Mouse (Mus musculus) G1E (cell line): Measurements from ENCODE around the gene Fbxl18. TPM values are rescaled to one million over a fixed set of nuclear protein-coding genes. Genes with fewer than 3 reads are reported as not detected.

Source experiments
- ATAC-seq: 2 replicates; pipeline ENCODE4 v1.8.0; 2016; ENCODE audit warnings: mild to moderate bottlenecking; ENCODE audit not compliant: insufficient number of reproducible peaks, poor library complexity, low FRiP score, severe bottlenecking; ENCODE audit errors: extremely low read depth
- DNase-seq: peaks from one replicate; pipeline ENCODE4 v3.0.0; 2012; ENCODE audit warnings: low spot score
- H3K27me3 ChIP-seq: 2 replicates; pipeline ENCODE4 v1.6.1; 2012; ENCODE audit warnings: mild to moderate bottlenecking, low read length, inconsistent platforms; ENCODE audit not compliant: insufficient read depth
- H3K36me3 ChIP-seq: replicated peaks from 2 replicates; pipeline ENCODE3; 2012; ENCODE audit warnings: mild to moderate bottlenecking, inconsistent platforms
- H3K4me1 ChIP-seq: 2 replicates; pipeline ENCODE4 v1.6.1; 2012; ENCODE audit warnings: low read depth, low read length, inconsistent platforms, mixed read lengths; ENCODE audit not compliant: insufficient read depth
- H3K4me3 ChIP-seq: 2 replicates; pipeline ENCODE4 v1.5.1; 2012; ENCODE audit warnings: low read depth, mild to moderate bottlenecking, inconsistent platforms, low read length, moderate library complexity, mixed read lengths
- H3K9me3 ChIP-seq: replicated peaks from 2 replicates; pipeline ENCODE4 v1.6.1; 2012; ENCODE audit warnings: inconsistent platforms
- CTCF ChIP-seq: IDR thresholded peaks from 2 replicates; pipeline ENCODE4 v1.5.1; 2012; ENCODE audit warnings: low read depth, low read length, inconsistent platforms, mixed read lengths
- GATA1 ChIP-seq: IDR thresholded peaks from 2 replicates; pipeline ENCODE4 v1.6.1; 2012; ENCODE audit warnings: borderline replicate concordance, low read length, inconsistent platforms, mixed read lengths
- GATA2 ChIP-seq: IDR thresholded peaks from 2 replicates; pipeline ENCODE4 v1.6.1; 2012; ENCODE audit warnings: low read depth, low read length, inconsistent platforms, borderline replicate concordance
- POLR2AphosphoS5 ChIP-seq: IDR thresholded peaks from 2 replicates; pipeline ENCODE4 v1.6.1; 2012; ENCODE audit warnings: low read depth, low read length, inconsistent platforms; ENCODE audit not compliant: insufficient replicate concordance
- TAL1 ChIP-seq: conservative IDR thresholded peaks from 2 replicates; pipeline ENCODE4 v1.6.1; 2012; ENCODE audit warnings: low read depth, low read length, inconsistent platforms, mixed read lengths
- polyA plus RNA-seq: library from polyadenylated mRNA; stranded (reverse); fragments of >175 nt; gene quantifications from 2 replicates; pipeline ENCODE4 v1.2.3, GENCODE M21; 2012
- total RNA-seq, 2 experiments: library from RNA; stranded (forward) in 1 of 2; stranded (reverse) in 1 of 2; fragments of 200-1000 nt in 1 of 2; fragments of >200 nt in 1 of 2; fragmentation: Nextera tagmentation in 1 of 2; gene quantifications; 2 replicates each; pipeline ENCODE4 v1.2.3; 2014 to 2017

Fbxl18 gene
- total and polyA plus RNA-seq, 3 experiments = 5.5 to 21.3 (median 10.8) TPM

GRCm38 (mm10) chr5:142901355-142901802, 6.2 kb upstream of the Fbxl18 start:
- ATAC-seq = no peak
- TF ChIP-seq TAL1 (no peak), GATA2 (no peak), POLR2AphosphoS5 (peak; percentile 91; the same call in 1 of the 2 replicates)
- H3K9me3 ChIP-seq = no peaks in the 10 kb centered on the region
- H3K4me3 ChIP-seq = no peak overlapping the region
- DNase-seq = no peak
- no peaks in the 10 kb centered on the region for H3K27me3 ChIP-seq
- H3K4me1 ChIP-seq = peaks cover 55% of the 10 kb centered on the region
- peaks cover 78% of the 10 kb centered on the region for H3K36me3 ChIP-seq

- H3K4me3 ChIP-seq = no peak overlapping the region
- H3K36me3 ChIP-seq = peaks cover 75% of the 10 kb centered on the region
- H3K27me3 ChIP-seq = no peaks in the 10 kb centered on the region
- DNase-seq (no peak), ATAC-seq (no peak)
- H3K4me1 ChIP-seq = peaks cover 62% of the 10 kb centered on the region
- H3K9me3 ChIP-seq = no peaks in the 10 kb centered on the region
- TF ChIP-seq GATA1 = no peak
- TF ChIP-seq GATA2 = no peak
- TF ChIP-seq POLR2AphosphoS5 = peak; percentile 57; the same call in 1 of the 2 replicates
Measured at GRCm38 (mm10) chr5:142900651-142901050, 5.4 kb upstream of the Fbxl18 start.

GRCm38 (mm10) chr5:142899932-142900533, 4.8 kb upstream of the Fbxl18 start:
- H3K4me3 ChIP-seq = no peak overlapping the region
- DNase-seq (no peak), ATAC-seq (no peak)
- H3K36me3 ChIP-seq = peaks cover 69% of the 10 kb centered on the region
- no peaks in the 10 kb centered on the region for H3K27me3 ChIP-seq
- no peaks in the 10 kb centered on the region for H3K9me3 ChIP-seq
- no peak for TF ChIP-seq CTCF
- TF ChIP-seq GATA1 = no peak
- TF ChIP-seq GATA2 = no peak
- no peak for TF ChIP-seq TAL1
- TF ChIP-seq POLR2AphosphoS5 = peak; percentile 37; the same call in 1 of the 2 replicates
- H3K4me1 ChIP-seq = peaks cover 66% of the 10 kb centered on the region

GRCm38 (mm10) chr5:142899057-142899601, 3.9 kb upstream of the Fbxl18 start:
- Histone ChIP-seq H3K36me3 (peaks cover 60% of the 10 kb centered on the region), H3K4me1 (peaks cover 66% of the 10 kb centered on the region), H3K4me3 (no peak overlapping the region), H3K27me3 (no peaks in the 10 kb centered on the region), H3K9me3 (no peaks in the 10 kb centered on the region)
- no peak for ATAC-seq
- DNase-seq = no peak
- TF ChIP-seq POLR2AphosphoS5 (peak; percentile 89; the same call in 1 of the 2 replicates), TAL1 (no peak)

GRCm38 (mm10) chr5:142898316-142898715, 3.1 kb upstream of the Fbxl18 start:
- no peak for ATAC-seq
- H3K27me3 ChIP-seq = no peaks in the 10 kb centered on the region
- peaks cover 53% of the 10 kb centered on the region for H3K36me3 ChIP-seq
- H3K4me3 ChIP-seq = no peak overlapping the region
- H3K9me3 ChIP-seq = no peaks in the 10 kb centered on the region
- TF ChIP-seq TAL1 (no peak), CTCF (no peak), GATA1 (no peak), POLR2AphosphoS5 (no peak), GATA2 (no peak)
- DNase-seq = no peak
- peaks cover 68% of the 10 kb centered on the region for H3K4me1 ChIP-seq

GRCm38 (mm10) chr5:142897568-142898248, 2.5 kb upstream of the Fbxl18 start:
- ATAC-seq = no peak
- Histone ChIP-seq H3K36me3 (peaks cover 48% of the 10 kb centered on the region), H3K9me3 (no peaks in the 10 kb centered on the region), H3K4me3 (no peak overlapping the region), H3K4me1 (peaks cover 66% of the 10 kb centered on the region), H3K27me3 (no peaks in the 10 kb centered on the region)
- TF ChIP-seq TAL1 = no peak
- no peak for TF ChIP-seq CTCF
- TF ChIP-seq GATA2 = no peak
- no peak for TF ChIP-seq GATA1
- TF ChIP-seq POLR2AphosphoS5 = peak; percentile 75; the same call in 1 of the 2 replicates
- no peak for DNase-seq
